In the genomic region with DNA sequence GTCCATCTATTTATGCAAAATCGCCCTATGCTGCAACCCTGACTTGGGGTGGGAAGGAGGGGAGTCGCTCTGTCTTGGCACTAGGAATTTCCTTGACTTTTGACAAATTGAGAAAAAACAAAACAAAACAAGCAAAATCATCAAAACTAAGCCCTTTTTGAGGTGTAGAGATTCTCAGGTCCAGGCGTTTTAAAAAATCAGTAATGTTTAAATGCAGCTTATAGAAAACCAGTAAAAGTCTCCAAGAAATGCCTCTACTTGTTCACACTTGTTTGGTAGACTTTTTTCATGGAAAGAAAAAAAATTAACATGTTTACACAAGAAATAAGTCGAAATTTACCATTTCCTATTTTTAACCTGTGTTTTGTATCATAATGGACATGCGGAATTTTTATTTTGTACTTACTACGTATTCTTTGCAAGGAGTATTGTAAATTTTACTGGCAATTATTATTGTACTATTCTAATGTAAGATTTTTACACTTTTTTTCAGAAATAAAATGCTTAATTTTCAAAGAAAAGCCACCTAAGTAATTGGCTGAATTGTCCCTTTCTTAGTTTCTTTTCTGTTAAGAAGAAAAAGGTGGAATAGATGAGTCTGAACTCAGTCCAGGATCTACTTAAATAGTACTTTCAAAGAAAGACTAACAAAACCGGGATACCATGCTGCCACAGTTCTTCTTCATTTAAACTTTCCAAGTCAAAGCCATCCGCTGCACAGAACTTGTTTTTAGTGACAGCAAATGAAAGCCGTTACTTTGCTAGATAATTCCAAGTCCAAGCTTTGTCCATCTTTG, we compare ENCODE assay signal across 10 mouse cellular contexts. TPM values are rescaled to one million over a fixed set of nuclear protein-coding genes. Genes with fewer than 3 reads are reported as not detected.
A peak's percentile ranks its signal among the peaks of the same experiment; 100 is the strongest.
DNase-seq lines count a peak whose midpoint lies in the region; ATAC-seq and TF ChIP-seq lines count a peak whose summit lies in the region.
"Had no signal": no experiment of that assay in that cellular context is flagged by ENCODE, and none has a peak within 500 bp of the region (broad histone marks: within the 10 kb centered on the region; RNA-seq: fewer than 3 reads in every experiment).

No protein-coding gene starts in this region.

- H3K4me3 ChIP-seq in forebrain, embryonic 15.5 days: peak overlapping the region; percentile 39
- peak overlapping the region; percentile 46 for H3K4me3 ChIP-seq in limb, embryonic 14.5 days (replicated peaks; ENCODE audit: low read length)

- no peak overlapping the region for H3K27ac ChIP-seq in forebrain, embryonic 15.5 days (replicated peaks)
- no peak overlapping the region for H3K27ac ChIP-seq in limb, embryonic 14.5 days (replicated peaks; ENCODE audit: low read depth, low read length)

- no peak for ATAC-seq in forebrain, embryonic 15.5 days (replicated peaks)
- ATAC-seq in limb, embryonic 14.5 days (ENCODE audit: low FRiP score, low read depth): no peak
- no peak for ATAC-seq in erythroblast, adult 5-6 weeks (replicated peaks; ENCODE audit: low FRiP score, poor library complexity, severe bottlenecking)

- WGBS in forebrain, embryonic 15.5 days: 3% methylated on average over 9 of the region's 9 CpGs
- 6% methylated on average over 9 of the region's 9 CpGs for WGBS in limb, embryonic 14.5 days

- peaks cover 74% of the 10 kb centered on the region for H3K27me3 ChIP-seq in forebrain, embryonic 15.5 days
- peaks cover 94% of the 10 kb centered on the region for H3K27me3 ChIP-seq in limb, embryonic 14.5 days (ENCODE audit: control insufficient read depth, insufficient read depth, low read length)
- H3K27me3 ChIP-seq: Patski had no signal

- H3K4me2 ChIP-seq in forebrain, embryonic 15.5 days (replicated peaks): no peak overlapping the region
- H3K4me2 ChIP-seq in limb, embryonic 14.5 days (replicated peaks; ENCODE audit: low read depth, low read length, severe bottlenecking): peak overlapping the region; percentile 80

- DNase-seq in thymus, postnatal 0 days (ENCODE audit: low spot score): peak; percentile 14
- DNase-seq in thymus, adult 18-20 months: no peak
- DNase-seq in limb, embryonic 14.5 days (ENCODE audit: low spot score): no peak
- no peak for DNase-seq in adrenal gland, postnatal 10 days
- no peak for DNase-seq in adrenal gland, postnatal 14 days

- TF ChIP-seq POLR2A in limb, embryonic 14.5 days (IDR thresholded peaks at IDR 0.05; ENCODE audit: borderline replicate concordance, extremely low read depth, insufficient read depth, insufficient read length): no peak

- no peak overlapping the region for H3K9ac ChIP-seq in forebrain, embryonic 15.5 days (replicated peaks)
- H3K9ac ChIP-seq in limb, embryonic 14.5 days (ENCODE audit: low read depth, low read length, severe bottlenecking): no peak overlapping the region

- H3K4me1 ChIP-seq in forebrain, embryonic 15.5 days: peaks cover 24% of the 10 kb centered on the region
- H3K4me1 ChIP-seq in limb, embryonic 14.5 days (ENCODE audit: control insufficient read depth, insufficient read depth, low read length): peaks cover 5% of the 10 kb centered on the region; the same call in 1 of the 2 replicates

- no peaks in the 10 kb centered on the region for H3K9me3 ChIP-seq in forebrain, embryonic 15.5 days
- H3K9me3 ChIP-seq in limb, embryonic 14.5 days (ENCODE audit: control insufficient read depth, low read length): no peaks in the 10 kb centered on the region

- H3K36me3 ChIP-seq in forebrain, embryonic 15.5 days: no peaks in the 10 kb centered on the region
- H3K36me3 ChIP-seq in limb, embryonic 14.5 days (ENCODE audit: control insufficient read depth, insufficient read depth, low read length): no peaks in the 10 kb centered on the region

RNA-seq across cellular contexts. Expression of a gene that starts 2.3 kb away (rescaled TPM):
- 0.04 TPM in 1 of 2 replicates, not detected in the other for polyA plus RNA-seq in thymus, postnatal 0 days (2015; fragmentation: Nextera tagmentation; extraction: Ambion mirVana)
- polyA plus RNA-seq in forebrain, embryonic 15.5 days (2015; fragmentation: Nextera tagmentation; extraction: Ambion mirVana): 0.55 and 0.56 TPM in 2 replicates
- polyA plus RNA-seq in limb, embryonic 14.5 days (2012; rRNA removed): 0.89 and 1.0 TPM in 2 replicates
- 0.32 and 0.46 TPM in 2 replicates for polyA plus RNA-seq in limb, embryonic 14.5 days (2014; fragmentation: Nextera tagmentation; extraction: Ambion mirVana)
- total RNA-seq in erythroblast, adult 5-6 weeks (2015; ENCODE audit: low replicate concordance): not detected in 2 replicates
- not detected in 2 replicates for total RNA-seq in erythroblast, adult 5-6 weeks (2017; ENCODE audit: low replicate concordance)
- total RNA-seq in adrenal gland, postnatal 10 days (2021): 1 to 10 TPM in 1 of 2 experiments, under 1 TPM in 1; 0.72 to 1.1 TPM
- 0.75 and 0.82 TPM in 2 replicates for total RNA-seq in adrenal gland, postnatal 14 days (2021)
- polyA plus RNA-seq: large intestine, adult 2 months; lung, embryonic 16.5 days had no signal

RNA-seq across cellular contexts. Expression of a gene that starts 39.6 kb away (rescaled TPM):
- polyA plus RNA-seq in thymus, postnatal 0 days (2015; fragmentation: Nextera tagmentation; extraction: Ambion mirVana): 813 and 840 TPM in 2 replicates
- polyA plus RNA-seq in forebrain, embryonic 15.5 days (2015; fragmentation: Nextera tagmentation; extraction: Ambion mirVana): 585 and 597 TPM in 2 replicates
- polyA plus RNA-seq in limb, embryonic 14.5 days (2012; rRNA removed): 403 and 867 TPM in 2 replicates
- polyA plus RNA-seq in limb, embryonic 14.5 days (2014; fragmentation: Nextera tagmentation; extraction: Ambion mirVana): 702 and 731 TPM in 2 replicates
- total RNA-seq in erythroblast, adult 5-6 weeks (2015; ENCODE audit: low replicate concordance): 325 and 335 TPM in 2 replicates
- total RNA-seq in erythroblast, adult 5-6 weeks (2017; ENCODE audit: low replicate concordance): 314 and 425 TPM in 2 replicates
- total RNA-seq in adrenal gland, postnatal 10 days (2021): 100 to 1,000 TPM; 361 to 381 TPM
- total RNA-seq in adrenal gland, postnatal 14 days (2021): 364 and 430 TPM in 2 replicates
